Mouse (Mus musculus) intestine, postnatal 0 days (tissue): ENCODE data around the gene Nup214. TPM values are rescaled to one million over a fixed set of nuclear protein-coding genes. Genes with fewer than 3 reads are reported as not detected.
"Not testable (repeated sequence)": the region's sequence is repeated elsewhere in the genome, so short reads cannot be mapped to it uniquely, and the experiment has no call there.

Experiments
- ATAC-seq: fragments of 200-750 bp; cut with Nextera tagmentation; 2 replicates; pipeline ENCODE4 v1.8.0; 2017; ENCODE audit warnings: mild to moderate bottlenecking, moderate TSS enrichment, moderate library complexity
- H3K27ac ChIP-seq: fragments of 300-500 bp; sonication (generic); 2 replicates; pipeline ENCODE4 v1.5.1; 2014; ENCODE audit warnings: mild to moderate bottlenecking, low read depth, low read length, moderate library complexity
- H3K27me3 ChIP-seq: fragments of 300-500 bp; sonication (generic); replicated peaks from 2 replicates; pipeline ENCODE4 v1.6.1; 2014; ENCODE audit warnings: low read length, mixed read lengths; ENCODE audit not compliant: control insufficient read depth, insufficient read depth
- H3K36me3 ChIP-seq: fragments of 300-500 bp; sonication (generic); 2 replicates; pipeline ENCODE4 v1.6.1; 2014; ENCODE audit warnings: mild to moderate bottlenecking, moderate library complexity; ENCODE audit not compliant: control insufficient read depth, insufficient read depth
- H3K4me1 ChIP-seq: fragments of 300-500 bp; sonication (generic); replicated peaks from 2 replicates; pipeline ENCODE4 v1.6.1; 2014; ENCODE audit warnings: antibody characterized with exemption, low read length, mixed read lengths; ENCODE audit not compliant: control insufficient read depth, insufficient read depth
- H3K4me2 ChIP-seq: fragments of 300-500 bp; sonication (generic); replicated peaks from 2 replicates; pipeline ENCODE4 v1.6.1; 2014; ENCODE audit warnings: low read depth, mild to moderate bottlenecking, moderate library complexity
- H3K4me3 ChIP-seq: fragments of 300-500 bp; sonication (generic); 2 replicates; pipeline ENCODE4 v1.5.1; 2014; ENCODE audit warnings: low read depth, low read length
- H3K9ac ChIP-seq: fragments of 300-500 bp; sonication (generic); 2 replicates; pipeline ENCODE4 v1.6.1; 2014; ENCODE audit warnings: mild to moderate bottlenecking, low read depth, low read length
- H3K9me3 ChIP-seq: fragments of 300-500 bp; sonication (generic); 2 replicates; pipeline ENCODE4 v1.6.1; 2016; ENCODE audit warnings: mixed run types; ENCODE audit not compliant: control insufficient read depth
- CTCF ChIP-seq: sonication (generic); IDR thresholded peaks from 2 replicates; pipeline ENCODE4 v1.5.1; 2016; ENCODE audit warnings: low read depth, mild to moderate bottlenecking, control low read depth, antibody characterized with exemption, moderate library complexity
- WGBS: fragments of 180-500 bp; shearing (Covaris S2); extraction: QIAGEN DNeasy Blood & Tissue Kit; methylation state at CpG from one replicate; pipeline ENCODE4 v1.1.7; 2014; 5-methylcytosine and 5-hydroxymethylcytosine counted together
- polyA plus RNA-seq: library from polyadenylated mRNA; unstranded; fragments of >200 nt; fragmentation: Nextera tagmentation; extraction: Ambion mirVana; gene quantifications from 2 replicates; pipeline ENCODE4 v1.2.1, GENCODE M21; 2015

The Nup214 gene
- polyA plus RNA-seq, 1 experiment from 2014 or later, result 31.3 TPM

DNA sequence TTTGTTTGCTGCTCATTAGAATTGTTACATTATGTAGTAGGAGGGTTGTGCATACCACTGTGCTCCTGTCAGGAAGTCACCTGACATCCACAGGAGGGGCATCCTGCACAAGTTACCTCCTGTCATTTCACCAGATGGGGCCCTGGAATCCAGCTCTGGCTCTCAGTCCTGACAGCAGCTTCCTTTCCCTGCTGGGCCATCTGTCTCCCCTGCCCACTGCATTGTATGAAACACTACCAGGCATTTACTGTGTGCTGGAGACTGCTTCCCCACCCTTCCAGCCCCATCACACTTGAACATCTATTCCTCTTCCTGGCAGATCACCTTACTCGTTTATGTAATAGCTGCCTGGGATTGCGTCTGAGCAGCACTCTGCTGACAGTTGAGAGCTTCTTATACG, 55.4 kb downstream of the Nup214 start:
- H3K9ac ChIP-seq, result no peak overlapping the region
- no peaks in the 10 kb centered on the region for H3K9me3 ChIP-seq
- H3K4me2 ChIP-seq, result no peak overlapping the region
- H3K36me3 ChIP-seq, result peaks cover 68% of the 10 kb centered on the region
- no peak for ATAC-seq
- no peaks in the 10 kb centered on the region for H3K27me3 ChIP-seq
- TF ChIP-seq CTCF, result no peak
- no peak overlapping the region for H3K27ac ChIP-seq
- H3K4me1 ChIP-seq, result no peaks in the 10 kb centered on the region
- WGBS, result 76% methylated on average over 3 of the region's 3 CpGs
- H3K4me3 ChIP-seq, result no peak overlapping the region

DNA sequence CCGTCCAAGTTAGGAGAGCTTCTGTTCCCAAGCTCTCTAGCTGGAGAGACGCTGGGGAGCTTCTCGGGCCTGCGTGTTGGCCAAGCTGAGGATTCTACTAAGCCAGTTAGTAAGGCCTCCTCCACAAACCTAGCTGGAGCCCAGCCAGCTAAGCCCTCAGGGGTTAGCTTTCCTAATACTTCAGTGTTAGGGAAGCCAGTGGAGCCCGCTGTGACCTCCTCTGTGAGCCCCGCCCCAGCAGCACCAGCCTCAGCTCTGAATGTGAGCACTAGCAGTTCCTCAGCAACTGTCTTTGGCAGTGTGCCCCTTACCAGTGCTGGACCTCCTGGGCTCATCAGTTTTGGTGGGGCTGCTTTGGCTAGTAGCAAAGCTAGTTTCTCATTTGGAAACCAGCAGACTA, 59.2 kb downstream of the Nup214 start:
- no peaks in the 10 kb centered on the region for H3K27me3 ChIP-seq
- peaks cover 57% of the 10 kb centered on the region for H3K36me3 ChIP-seq

DNA sequence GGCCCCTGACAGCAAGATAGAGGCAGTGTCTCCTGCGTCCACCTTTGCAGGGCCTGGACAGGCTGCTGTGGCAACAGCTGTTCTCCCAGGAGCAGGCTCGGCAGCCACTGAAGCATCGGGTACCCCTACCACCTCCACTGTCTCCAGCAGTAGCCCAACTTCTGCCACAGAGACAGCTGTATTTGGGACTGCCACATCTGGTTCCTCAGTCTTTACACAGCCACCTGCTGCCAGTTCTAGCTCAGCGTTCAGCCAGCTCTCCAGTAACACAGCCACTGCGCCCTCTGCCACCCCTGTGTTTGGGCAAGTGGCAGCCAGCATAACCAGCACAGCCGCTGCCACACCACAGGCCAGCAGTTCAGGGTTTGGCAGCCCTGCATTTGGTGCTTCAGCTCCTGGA, 60.0 kb downstream of the Nup214 start:
- 96% methylated on average over 6 of the region's 6 CpGs for WGBS
- no peak for TF ChIP-seq CTCF
- Histone ChIP-seq H3K9me3 (no peaks in the 10 kb centered on the region), H3K27ac (no peak overlapping the region), H3K4me1 (no peaks in the 10 kb centered on the region), H3K4me2 (no peak overlapping the region), H3K36me3 (peaks cover 59% of the 10 kb centered on the region), H3K27me3 (no peaks in the 10 kb centered on the region), H3K9ac (no peak overlapping the region), H3K4me3 (no peak overlapping the region)
- no peak for ATAC-seq

More for the DNA sequence above, 59.2 kb downstream of the Nup214 start:
- ATAC-seq, result no peak
- H3K9me3 ChIP-seq, result no peaks in the 10 kb centered on the region
- no peak overlapping the region for H3K9ac ChIP-seq
- TF ChIP-seq CTCF, result no peak
- WGBS, result 90% methylated on average over 6 of the region's 6 CpGs
- no peak overlapping the region for H3K4me2 ChIP-seq
- H3K4me1 ChIP-seq, result no peaks in the 10 kb centered on the region
- H3K4me3 ChIP-seq, result no peak overlapping the region
- no peak overlapping the region for H3K27ac ChIP-seq

DNA sequence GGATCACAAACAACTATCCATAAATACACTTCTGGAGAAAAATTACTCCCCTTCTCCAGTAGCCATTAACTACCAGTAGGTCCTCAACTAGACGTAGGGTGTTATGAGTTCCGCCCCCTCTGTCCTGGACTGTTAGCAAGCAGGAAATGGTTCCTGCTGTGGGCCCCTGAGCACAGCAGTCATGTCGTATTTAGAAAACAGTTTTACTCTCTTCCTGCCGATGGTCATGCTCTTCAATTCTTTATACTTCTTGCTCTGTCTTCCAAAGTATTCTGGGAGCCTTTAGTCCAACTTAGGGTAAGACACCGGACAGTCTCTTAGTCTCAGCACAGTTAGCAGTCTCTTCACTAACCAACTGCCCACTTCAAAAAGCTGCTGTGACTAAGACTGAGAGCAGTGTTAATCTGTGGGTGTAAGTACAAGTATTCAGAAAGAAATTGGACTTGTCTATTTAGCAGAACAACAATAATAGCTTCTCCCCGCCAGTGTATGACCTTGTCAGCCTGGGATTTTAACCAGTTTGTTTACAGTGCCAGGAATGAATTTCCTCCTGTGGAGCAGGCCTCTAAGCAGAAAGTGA, 63.1 kb downstream of the Nup214 start:
- 55% methylated on average over 6 of the region's 6 CpGs for WGBS
- no peak for TF ChIP-seq CTCF

DNA sequence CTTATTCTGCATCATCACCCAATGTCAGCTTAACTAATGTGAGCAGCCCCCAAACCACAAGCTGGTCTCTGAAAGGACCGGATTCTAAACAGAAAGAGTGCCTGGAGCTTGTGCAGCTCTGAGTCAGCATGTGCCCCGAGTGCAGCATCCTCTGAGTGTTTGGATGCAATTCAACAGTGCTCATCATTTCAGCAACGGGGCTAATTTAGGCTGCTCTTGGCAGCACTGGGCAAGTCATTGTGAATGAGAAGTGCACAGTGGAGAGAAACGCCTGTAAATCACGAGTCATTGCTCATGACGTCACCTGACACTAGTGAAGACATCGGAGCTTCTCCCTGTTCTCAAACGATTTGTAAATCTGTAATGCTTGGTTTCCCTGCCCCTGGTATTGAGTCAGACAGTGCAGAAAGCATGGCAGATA, 64.4 kb downstream of the Nup214 start:
- Histone ChIP-seq H3K4me3 (no peak overlapping the region), H3K4me1 (no peaks in the 10 kb centered on the region), H3K27me3 (no peaks in the 10 kb centered on the region), H3K4me2 (no peak overlapping the region), H3K9me3 (no peaks in the 10 kb centered on the region), H3K36me3 (peaks cover 62% of the 10 kb centered on the region), H3K9ac (no peak overlapping the region), H3K27ac (no peak overlapping the region)
- no peak for TF ChIP-seq CTCF
- no peak for ATAC-seq
- WGBS, result 81% methylated on average over 8 of the region's 8 CpGs

More for the DNA sequence above, 63.1 kb downstream of the Nup214 start:
- Histone ChIP-seq H3K4me3 (no peak overlapping the region), H3K4me1 (no peaks in the 10 kb centered on the region), H3K9me3 (no peaks in the 10 kb centered on the region), H3K27me3 (no peaks in the 10 kb centered on the region), H3K9ac (no peak overlapping the region), H3K36me3 (peaks cover 57% of the 10 kb centered on the region), H3K4me2 (no peak overlapping the region), H3K27ac (no peak overlapping the region)
- ATAC-seq, result no peak

DNA sequence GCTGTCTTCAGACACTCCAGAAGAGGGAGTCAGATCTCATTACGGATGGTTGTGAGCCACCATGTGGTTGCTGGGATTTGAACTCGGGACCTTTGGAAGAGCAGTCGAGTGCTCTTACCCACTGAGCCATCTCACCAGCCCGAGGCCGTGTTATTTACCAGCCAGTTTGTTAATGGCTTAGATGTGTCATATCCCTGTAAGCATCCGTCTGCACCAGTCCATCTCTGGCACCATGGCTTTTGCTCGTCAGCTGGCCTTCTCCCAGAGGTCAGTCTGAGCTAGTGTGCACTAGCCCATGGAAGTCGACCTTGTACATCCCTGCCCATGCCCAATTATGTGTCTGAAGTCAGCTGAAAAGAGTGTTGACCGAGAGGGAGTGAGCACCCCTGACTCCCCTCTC, 66.4 kb downstream of the Nup214 start:
- H3K27me3 ChIP-seq, H3K9me3 ChIP-seq, H3K9ac ChIP-seq, H3K4me1 ChIP-seq, ATAC-seq, H3K27ac ChIP-seq, H3K4me3 ChIP-seq, H3K4me2 ChIP-seq: not testable (repeated sequence)
- WGBS, result 88% methylated on average over 9 of the region's 9 CpGs
- peaks cover 64% of the 10 kb centered on the region for H3K36me3 ChIP-seq

DNA sequence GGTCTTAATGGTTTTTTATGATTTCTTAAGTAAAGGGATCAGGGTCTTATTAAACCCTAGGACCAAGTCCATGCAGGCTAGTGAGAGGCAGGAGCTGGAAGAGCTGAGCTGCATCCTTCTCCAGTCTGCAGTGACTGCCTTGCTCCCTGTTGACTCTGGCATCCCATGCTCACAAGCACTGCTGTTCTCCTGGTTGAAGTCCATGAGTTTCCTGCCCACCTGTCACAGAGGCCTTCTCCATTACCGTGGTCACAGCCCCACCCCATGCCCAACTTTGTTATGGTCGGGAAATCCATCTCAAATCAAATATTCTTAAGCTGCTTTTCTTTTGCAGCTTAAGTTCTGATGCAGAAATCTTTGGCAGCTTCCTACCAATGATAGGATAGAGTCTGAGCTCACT, 66.9 kb downstream of the Nup214 start:
- no peaks in the 10 kb centered on the region for H3K9me3 ChIP-seq
- no peak overlapping the region for H3K4me3 ChIP-seq
- no peaks in the 10 kb centered on the region for H3K27me3 ChIP-seq
- H3K9ac ChIP-seq, result no peak overlapping the region
- H3K4me2 ChIP-seq, result no peak overlapping the region
- no peaks in the 10 kb centered on the region for H3K4me1 ChIP-seq
- H3K36me3 ChIP-seq, result peaks cover 66% of the 10 kb centered on the region
- no peak for TF ChIP-seq CTCF
- no peak for ATAC-seq
- H3K27ac ChIP-seq, result no peak overlapping the region
- WGBS, result 86% methylated on average over 2 of the region's 2 CpGs
